Mouse (Mus musculus) kidney, postnatal 0 days (tissue): ENCODE measurements around the gene Hras. TPM values are rescaled to one million over a fixed set of nuclear protein-coding genes. Genes with fewer than 3 reads are reported as not detected.

Experiments
- ATAC-seq: fragments of 200-750 bp; cut with Nextera tagmentation; replicated peaks from 2 replicates; pipeline ENCODE4 v1.8.0; 2017; ENCODE audit warnings: low read depth, moderate number of reproducible peaks, moderate TSS enrichment, moderate library complexity; ENCODE audit not compliant: low FRiP score
- DNase-seq: peaks from one replicate; pipeline ENCODE4 v3.0.0-alpha.2; 2016; ENCODE audit warnings: low spot score
- H3K27ac ChIP-seq: fragments of 300-500 bp; sonication (generic); 2 replicates; pipeline ENCODE4 v1.5.1; 2014; ENCODE audit warnings: mild to moderate bottlenecking
- H3K27me3 ChIP-seq: fragments of 300-500 bp; sonication (generic); 2 replicates; pipeline ENCODE4 v1.6.1; 2014; ENCODE audit warnings: low read length, mixed read lengths; ENCODE audit not compliant: insufficient read depth
- H3K36me3 ChIP-seq: fragments of 300-500 bp; sonication (generic); 2 replicates; pipeline ENCODE4 v1.6.1; 2014; ENCODE audit warnings: low read length, mixed read lengths; ENCODE audit not compliant: insufficient read depth
- H3K4me1 ChIP-seq: fragments of 300-500 bp; sonication (generic); replicated peaks from 2 replicates; pipeline ENCODE4 v1.6.1; 2014; ENCODE audit warnings: antibody characterized with exemption, low read length, mixed read lengths; ENCODE audit not compliant: insufficient read depth
- H3K4me2 ChIP-seq: fragments of 300-500 bp; sonication (generic); 2 replicates; pipeline ENCODE4 v1.6.1; 2014; ENCODE audit warnings: mild to moderate bottlenecking, low read length, moderate library complexity, mixed read lengths
- H3K4me3 ChIP-seq: fragments of 300-500 bp; sonication (generic); replicated peaks from 2 replicates; pipeline ENCODE4 v1.5.1; 2014; ENCODE audit warnings: low read depth, low read length
- H3K9ac ChIP-seq: fragments of 300-500 bp; sonication (generic); 2 replicates; pipeline ENCODE4 v1.6.1; 2014; ENCODE audit warnings: low read depth, low read length
- H3K9me3 ChIP-seq: fragments of 300-500 bp; sonication (generic); replicated peaks from 2 replicates; pipeline ENCODE4 v1.6.1; 2016; ENCODE audit warnings: low read length, inconsistent platforms, mixed read lengths
- CTCF ChIP-seq: IDR thresholded peaks from 2 replicates; pipeline ENCODE4 v1.5.1; 2016; ENCODE audit warnings: antibody characterized with exemption, low read depth, mild to moderate bottlenecking, moderate library complexity
- WGBS: fragments of 180-500 bp; shearing (Covaris S2); extraction: QIAGEN DNeasy Blood & Tissue Kit; methylation state at CpG from one replicate; pipeline ENCODE4 v1.1.7; 2014; 5-methylcytosine and 5-hydroxymethylcytosine counted together
- polyA plus RNA-seq: library from polyadenylated mRNA; unstranded; fragments of >200 nt; fragmentation: Nextera tagmentation; extraction: Ambion mirVana; gene quantifications from 2 replicates; pipeline ENCODE4 v1.2.1, GENCODE M21; 2015

Gene Hras
- polyA plus RNA-seq, 1 experiment from 2014 or later = 95.5 TPM

DNA sequence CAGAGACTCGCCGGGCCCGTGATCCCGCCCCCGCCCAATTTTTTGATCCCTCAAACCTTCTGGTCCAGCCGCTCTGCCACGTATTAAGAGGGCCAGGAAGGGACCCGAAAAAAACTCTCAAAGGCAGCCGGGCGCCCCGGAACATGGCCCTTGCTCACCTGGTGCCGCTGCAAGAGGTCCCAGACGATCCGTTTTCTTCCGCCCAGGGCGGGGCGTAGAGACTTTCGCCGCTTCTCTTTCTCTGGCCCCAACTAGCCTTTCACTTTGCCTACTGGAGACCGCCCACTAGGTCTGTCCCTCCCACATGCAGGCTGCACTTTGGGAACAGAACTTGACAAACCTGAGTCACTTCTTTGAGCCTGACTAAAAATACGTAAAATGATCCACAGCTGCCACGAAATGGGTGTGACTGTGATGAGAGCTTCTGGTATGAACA is 25.3 kb downstream of the Hras start:
- ATAC-seq = 0 out of 2 replicates have a peak, but pooled peaks have one; percentile 31
- 1% methylated on average over 22 of the region's 22 CpGs for WGBS
- H3K4me1 ChIP-seq = peaks cover 8% of the 10 kb centered on the region
- peaks cover 23% of the 10 kb centered on the region for H3K36me3 ChIP-seq
- H3K4me3 ChIP-seq = peak overlapping the region; percentile 66
- peak; percentile 88 for DNase-seq
- H3K27ac ChIP-seq = peak overlapping the region; percentile 82
- no peak for TF ChIP-seq CTCF
- H3K27me3 ChIP-seq = no peaks in the 10 kb centered on the region
- H3K9ac ChIP-seq = peak overlapping the region; percentile 81
- H3K9me3 ChIP-seq = no peaks in the 10 kb centered on the region
- H3K4me2 ChIP-seq = peak overlapping the region; percentile 78

DNA sequence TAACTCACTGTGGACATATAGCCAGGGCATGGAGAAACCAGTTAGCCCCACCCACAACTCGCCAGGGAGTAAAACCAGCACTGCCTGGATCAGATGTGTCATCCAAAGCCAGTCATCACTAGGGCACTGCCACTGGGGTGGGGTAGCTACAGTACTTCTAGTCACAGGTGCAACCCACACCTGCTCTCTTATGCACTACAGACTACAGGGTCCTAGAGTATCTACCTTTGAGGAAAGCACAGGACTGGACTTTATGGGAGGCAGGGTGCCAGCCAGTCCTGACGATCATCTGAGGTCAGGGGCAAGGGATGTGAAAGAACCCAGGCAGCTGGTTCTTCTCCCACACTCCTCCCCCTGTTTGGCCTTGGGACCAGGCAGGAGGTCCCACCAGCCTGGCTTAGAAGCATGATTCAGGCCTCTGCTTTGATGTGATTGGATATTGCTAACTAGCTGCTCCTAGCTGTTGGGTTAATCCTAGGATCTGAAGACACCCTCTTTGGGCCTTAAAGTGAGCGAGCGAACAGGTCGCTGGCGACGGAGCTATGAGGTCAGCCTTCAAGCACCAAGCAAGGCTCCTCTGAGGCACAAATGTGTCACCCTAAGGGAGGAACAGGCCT is 25.8 kb downstream of the Hras start:
- H3K9me3 ChIP-seq = no peaks in the 10 kb centered on the region
- DNase-seq (peak; percentile 62), ATAC-seq (0 out of 2 replicates have a peak, but pooled peaks have one; percentile 8)
- peak overlapping the region; percentile 81 for H3K9ac ChIP-seq
- H3K4me2 ChIP-seq = peak overlapping the region; percentile 78
- peak overlapping the region; percentile 82 for H3K27ac ChIP-seq
- no peaks in the 10 kb centered on the region for H3K27me3 ChIP-seq
- peak overlapping the region; percentile 66 for H3K4me3 ChIP-seq
- H3K4me1 ChIP-seq = peaks cover 8% of the 10 kb centered on the region
- no peak for TF ChIP-seq CTCF
- H3K36me3 ChIP-seq = peaks cover 28% of the 10 kb centered on the region
- WGBS = 5% methylated on average over 7 of the region's 7 CpGs

DNA sequence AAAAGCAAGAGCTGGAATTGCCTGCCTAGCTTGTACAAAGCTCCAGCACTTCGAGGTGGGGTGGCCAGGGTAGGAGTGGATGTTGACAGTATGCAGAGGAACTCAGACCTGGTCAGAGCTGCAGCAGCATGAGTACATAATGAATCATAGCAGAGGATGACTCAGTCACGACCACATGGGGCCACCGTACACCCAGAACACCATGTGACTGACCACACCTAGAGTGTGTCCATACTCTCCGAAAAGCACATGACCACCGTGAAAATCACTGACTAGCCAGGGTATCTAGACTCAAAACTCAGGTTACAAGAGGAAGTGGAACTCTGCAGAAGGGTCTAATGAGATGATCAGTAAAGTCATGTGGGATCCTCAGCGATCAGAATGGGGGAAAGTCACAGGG is 29.0 kb downstream of the Hras start:
- no peak overlapping the region for H3K27ac ChIP-seq
- no peak overlapping the region for H3K4me3 ChIP-seq
- DNase-seq (no peak), ATAC-seq (no peak)
- H3K4me1 ChIP-seq = peaks cover 8% of the 10 kb centered on the region
- no peak overlapping the region for H3K9ac ChIP-seq
- TF ChIP-seq CTCF = no peak
- no peaks in the 10 kb centered on the region for H3K27me3 ChIP-seq
- no peak overlapping the region for H3K4me2 ChIP-seq
- WGBS = 77% methylated on average over 6 of the region's 6 CpGs
- H3K36me3 ChIP-seq = peaks cover 50% of the 10 kb centered on the region
- no peaks in the 10 kb centered on the region for H3K9me3 ChIP-seq

DNA sequence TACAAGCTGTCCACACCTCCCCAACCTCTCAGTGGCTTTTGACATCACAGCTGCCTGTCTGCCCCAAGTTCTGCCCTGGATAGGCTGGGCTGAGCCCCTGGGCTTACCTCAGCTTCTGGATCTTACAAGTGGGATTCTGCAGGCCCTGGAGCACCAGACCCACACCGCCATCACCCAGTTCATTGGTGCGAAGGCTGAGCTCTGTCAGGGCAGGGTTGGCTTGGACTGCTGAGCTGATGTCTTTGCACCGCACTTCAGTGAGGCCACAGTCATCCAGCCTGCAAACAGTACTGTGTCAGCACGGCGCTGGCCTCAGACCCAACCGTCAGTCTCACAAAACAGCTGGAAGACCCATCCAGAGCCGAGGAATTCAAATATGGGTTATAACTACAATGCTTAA is 29.4 kb downstream of the Hras start:
- Histone ChIP-seq H3K27me3 (no peaks in the 10 kb centered on the region), H3K4me1 (peaks cover 8% of the 10 kb centered on the region), H3K9ac (no peak overlapping the region), H3K9me3 (no peaks in the 10 kb centered on the region), H3K36me3 (peaks cover 54% of the 10 kb centered on the region), H3K27ac (no peak overlapping the region), H3K4me2 (no peak overlapping the region), H3K4me3 (no peak overlapping the region)
- ATAC-seq (no peak), DNase-seq (no peak)
- TF ChIP-seq CTCF = no peak
- WGBS = 92% methylated on average over 7 of the region's 7 CpGs

DNA sequence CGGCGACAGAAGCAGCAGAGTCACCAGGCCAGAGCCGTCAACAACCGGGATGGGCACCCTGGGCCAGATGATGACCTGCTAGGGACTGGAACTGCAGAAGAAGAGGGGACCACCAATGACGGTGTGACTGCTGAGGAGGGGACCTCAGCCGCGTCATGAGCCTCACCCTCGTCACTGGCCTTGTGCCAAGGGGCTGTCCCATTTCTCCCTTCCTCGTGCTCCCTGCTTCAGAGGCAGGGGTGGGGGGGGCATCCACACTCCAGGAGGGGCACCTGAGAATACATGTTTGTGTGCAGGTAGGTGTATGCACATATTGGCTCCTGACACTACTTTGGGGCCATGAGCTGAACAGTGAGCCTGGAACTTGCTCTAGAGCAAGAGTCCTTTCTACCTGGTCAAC is 38.4 kb downstream of the Hras start:
- TF ChIP-seq CTCF = no peak
- Histone ChIP-seq H3K27ac (no peak overlapping the region), H3K36me3 (peaks cover 42% of the 10 kb centered on the region)

DNA sequence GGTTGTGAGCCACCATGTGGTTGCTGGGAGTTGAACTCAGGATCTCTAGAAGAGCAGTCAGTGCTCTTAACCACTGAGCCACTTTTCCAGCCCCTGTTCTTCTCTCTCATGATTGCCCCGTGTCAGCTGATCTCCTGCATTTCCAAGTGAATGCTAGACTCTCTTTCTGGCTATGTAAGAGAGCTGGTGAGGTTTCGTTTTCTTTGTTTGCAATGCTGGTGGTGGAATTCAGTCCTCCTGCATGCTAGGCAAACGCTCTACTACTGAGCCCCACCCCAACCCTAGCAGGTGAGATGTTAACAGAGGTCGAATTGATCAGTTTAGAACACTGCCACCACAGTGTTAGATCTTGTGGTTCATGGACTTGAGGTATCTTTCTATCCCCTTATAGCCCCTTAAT is 45.2 kb downstream of the Hras start:
- WGBS = 79% methylated on average over 4 of the region's 4 CpGs
- no peak overlapping the region for H3K9ac ChIP-seq
- peaks cover 23% of the 10 kb centered on the region for H3K36me3 ChIP-seq
- TF ChIP-seq CTCF = no peak
- H3K4me2 ChIP-seq = no peak overlapping the region
- no peak overlapping the region for H3K4me3 ChIP-seq
- no peaks in the 10 kb centered on the region for H3K4me1 ChIP-seq
- DNase-seq = no peak
- no peak overlapping the region for H3K27ac ChIP-seq
- no peaks in the 10 kb centered on the region for H3K9me3 ChIP-seq
- no peaks in the 10 kb centered on the region for H3K27me3 ChIP-seq
- ATAC-seq = no peak

More for the DNA sequence above, 38.4 kb downstream of the Hras start:
- Histone ChIP-seq H3K4me3 (no peak overlapping the region), H3K9ac (no peak overlapping the region), H3K4me1 (no peaks in the 10 kb centered on the region), H3K27me3 (no peaks in the 10 kb centered on the region), H3K9me3 (no peaks in the 10 kb centered on the region), H3K4me2 (no peak overlapping the region)
- DNase-seq (no peak), ATAC-seq (no peak)
- WGBS = 80% methylated on average over 9 of the region's 9 CpGs

DNA sequence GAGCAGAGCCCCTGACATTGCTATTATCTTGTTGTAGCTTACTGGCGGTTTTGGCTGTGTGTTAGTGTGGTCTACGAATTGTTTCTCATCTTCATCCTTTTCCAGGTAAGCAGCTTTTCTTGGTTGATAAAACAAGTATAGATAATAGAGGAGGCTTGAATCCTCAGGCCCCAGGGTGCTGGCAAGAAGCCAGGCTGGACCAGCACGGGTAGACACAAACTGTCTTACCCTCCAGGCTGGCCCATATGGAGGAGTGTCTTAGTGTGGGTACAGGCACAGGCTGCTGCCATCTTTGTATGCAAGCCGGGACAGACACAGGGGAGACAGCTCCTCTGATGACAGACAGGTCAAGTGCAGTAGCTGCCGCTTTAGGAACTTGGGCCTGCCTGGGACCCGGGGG is 46.8 kb downstream of the Hras start:
- Histone ChIP-seq H3K36me3 (peaks cover 17% of the 10 kb centered on the region), H3K27me3 (no peaks in the 10 kb centered on the region), H3K9ac (no peak overlapping the region), H3K27ac (no peak overlapping the region), H3K4me1 (no peaks in the 10 kb centered on the region), H3K4me2 (no peak overlapping the region), H3K4me3 (no peak overlapping the region), H3K9me3 (no peaks in the 10 kb centered on the region)
- ATAC-seq (no peak), DNase-seq (no peak)
- 75% methylated on average over 6 of the region's 6 CpGs for WGBS
- no peak for TF ChIP-seq CTCF
